Mouse (Mus musculus): ENCODE results near the gene Map3k20.

DNA sequence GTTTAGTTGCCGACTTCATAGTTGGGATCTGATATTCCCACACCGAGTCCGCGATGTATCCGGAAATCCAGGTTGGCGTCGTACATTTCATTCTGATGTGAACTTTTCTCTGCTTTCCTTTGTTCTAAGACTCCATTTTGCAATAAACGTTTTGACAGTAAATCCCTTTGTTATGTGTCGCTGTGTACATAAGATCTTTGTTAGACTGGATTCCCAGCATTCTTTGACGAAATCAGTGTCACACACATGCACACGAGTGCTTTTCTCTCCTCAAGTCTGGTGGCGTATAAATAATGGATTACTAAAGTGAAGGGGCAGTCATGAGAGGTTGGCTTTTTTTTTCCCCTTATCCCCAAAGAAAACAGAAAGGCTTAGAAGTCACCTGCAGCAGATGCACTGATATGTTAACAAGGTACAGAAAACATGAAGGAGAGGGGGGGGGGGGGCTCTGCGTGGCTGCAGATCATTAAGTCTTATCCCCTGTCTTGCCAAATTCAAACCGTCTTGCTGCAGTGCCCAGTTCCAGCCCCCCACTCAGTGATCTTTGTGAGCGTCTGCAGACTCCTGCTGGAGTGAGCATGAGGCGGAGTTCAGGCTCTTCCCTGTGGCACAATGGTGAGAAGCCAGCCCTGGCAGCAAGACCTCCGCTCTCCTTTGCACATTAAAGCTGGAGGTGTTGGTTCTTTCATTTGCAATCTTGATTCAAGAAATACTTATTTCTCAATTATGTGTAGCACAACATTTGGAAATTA, 122.1 kb downstream of the Map3k20 start:
- TF ChIP-seq MAFK (IDR thresholded peaks at IDR 0.05; ENCODE audit: insufficient read depth, low read depth, low read length) (no peak), CHD2 (IDR thresholded peaks at IDR 0.05; ENCODE audit: low read depth, low read length) (no peak), HCFC1 (IDR thresholded peaks at IDR 0.05; ENCODE audit: borderline replicate concordance, insufficient read depth, low read length) (no peak)

All from ES-E14 (cell line).